Mouse (Mus musculus) ES-E14 (cell line): ENCODE results near the gene Ltbp1. TPM values are rescaled to one million over a fixed set of nuclear protein-coding genes. Genes with fewer than 3 reads are reported as not detected.

Source experiments
- DNase-seq: peaks from one replicate; pipeline ENCODE4 v3.0.0-alpha.2; 2013; ENCODE audit warnings: low read depth, low spot score
- H3K27ac ChIP-seq: 2 replicates; pipeline ENCODE4 v1.5.1; 2012; ENCODE audit warnings: low read depth, mild to moderate bottlenecking, low read length, moderate library complexity, mixed read lengths; ENCODE audit not compliant: poor library complexity, insufficient read depth, severe bottlenecking
- H3K36me3 ChIP-seq: 2 replicates; pipeline ENCODE4 v1.6.1; 2012; ENCODE audit warnings: mild to moderate bottlenecking, low read length, moderate library complexity, mixed read lengths; ENCODE audit not compliant: control insufficient read depth, poor library complexity, insufficient read depth, severe bottlenecking
- H3K4me1 ChIP-seq, 2 experiments: fragments of 150-350 bp in 1 of 2; sonication (generic) in 1 of 2; 2 replicates each; pipeline ENCODE4 v1.6.1; 2012; ENCODE audit warnings: low read length in 2 of 2, mild to moderate bottlenecking in 1 of 2, mixed read lengths in 1 of 2; ENCODE audit not compliant: control insufficient read depth in 2 of 2, insufficient read depth in 2 of 2, poor library complexity in 1 of 2
- H3K4me3 ChIP-seq, 2 experiments: fragments of 150-350 bp in 1 of 2; sonication (generic) in 1 of 2; 2 replicates each; pipeline ENCODE4 v1.5.1; 2012; ENCODE audit warnings: low read length in 2 of 2, low read depth in 1 of 2, mild to moderate bottlenecking in 1 of 2, mixed read lengths in 1 of 2; ENCODE audit not compliant: insufficient read depth in 1 of 2, poor library complexity in 1 of 2, severe bottlenecking in 1 of 2
- H3K9ac ChIP-seq: 2 replicates; pipeline ENCODE4 v1.6.1; 2012; ENCODE audit warnings: low read depth, mild to moderate bottlenecking, low read length, mixed read lengths; ENCODE audit not compliant: poor library complexity, insufficient read depth, severe bottlenecking
- H3K9me3 ChIP-seq: fragments of 150-350 bp; sonication (generic); 2 replicates; pipeline ENCODE4 v1.6.1; 2012; ENCODE audit warnings: low read depth, mild to moderate bottlenecking, low read length; ENCODE audit not compliant: control insufficient read depth, insufficient read depth
- CHD2 ChIP-seq: IDR thresholded peaks from 2 replicates; pipeline ENCODE4 v1.6.1; 2014; ENCODE audit warnings: mild to moderate bottlenecking, low read depth, low read length, inconsistent platforms
- HCFC1 ChIP-seq: IDR thresholded peaks from 2 replicates; pipeline ENCODE4 v1.6.1; 2012; ENCODE audit warnings: low read length, inconsistent platforms, borderline replicate concordance; ENCODE audit not compliant: insufficient read depth
- MAFK ChIP-seq: IDR thresholded peaks from 2 replicates; pipeline ENCODE4 v1.6.1; 2014; ENCODE audit warnings: mild to moderate bottlenecking, low read depth, low read length, inconsistent platforms; ENCODE audit not compliant: insufficient read depth
- ZC3H11A ChIP-seq: IDR thresholded peaks from 2 replicates; pipeline ENCODE4 v1.6.1; 2012; ENCODE audit warnings: low read depth, mild to moderate bottlenecking, inconsistent platforms, low read length, borderline replicate concordance
- ZNF384 ChIP-seq: IDR thresholded peaks from 2 replicates; pipeline ENCODE4 v1.6.1; 2012; ENCODE audit warnings: low read depth, low read length, inconsistent platforms
- in situ Hi-C, 2 experiments: fragments of 600-800 bp; cut with MboI; formaldehyde crosslinking; loops; one replicate each; pipeline ENCODE4 v1.15.1; 2025; ENCODE audit warnings: low sequenced_read_pairs in 2 of 2, inconsistent platforms in 1 of 2; ENCODE audit not compliant: unreplicated experiment in 2 of 2
- total RNA-seq: library from RNA; depleted of rRNA; stranded (reverse); fragments of 300-350 nt; gene quantifications from 2 replicates; pipeline ENCODE4 v1.2.3, GENCODE M21; 2012

The Ltbp1 gene
- total RNA-seq, 1 experiment = 25.2 TPM

GRCm38 (mm10) chr17:75300908-75301307 is 295.5 kb downstream of the Ltbp1 start:
- DNase-seq = no peak

GRCm38 (mm10) chr17:75304807-75305420 is 299.5 kb downstream of the Ltbp1 start:
- H3K4me1 ChIP-seq = no peaks in the 10 kb centered on the region
- no peak overlapping the region for H3K9ac ChIP-seq
- no peaks in the 10 kb centered on the region for H3K36me3 ChIP-seq
- no peak overlapping the region for H3K4me3 ChIP-seq
- no peaks in the 10 kb centered on the region for H3K9me3 ChIP-seq
- no peak overlapping the region for H3K27ac ChIP-seq
- in situ Hi-C loops = no loop called here
- no peak for DNase-seq
- TF ChIP-seq ZNF384 (no peak), CHD2 (no peak), ZC3H11A (no peak), HCFC1 (no peak), MAFK (no peak)

More at GRCm38 (mm10) chr17:75300908-75301307, 295.5 kb downstream of the Ltbp1 start:
- no peaks in the 10 kb centered on the region for H3K9me3 ChIP-seq
- H3K9ac ChIP-seq = no peak overlapping the region
- H3K4me1 ChIP-seq = no peaks in the 10 kb centered on the region
- no peak for TF ChIP-seq CHD2
- TF ChIP-seq MAFK = no peak
- no peak for TF ChIP-seq ZC3H11A
- no peak for TF ChIP-seq ZNF384
- no peak for TF ChIP-seq HCFC1
- in situ Hi-C loops = no loop called here
- H3K36me3 ChIP-seq = no peaks in the 10 kb centered on the region
- no peak overlapping the region for H3K27ac ChIP-seq
- no peak overlapping the region for H3K4me3 ChIP-seq

GRCm38 (mm10) chr17:75305714-75306113 is 300.3 kb downstream of the Ltbp1 start:
- TF ChIP-seq CHD2 (no peak), ZNF384 (no peak), MAFK (no peak), HCFC1 (no peak)
- H3K36me3 ChIP-seq = no peaks in the 10 kb centered on the region
- H3K27ac ChIP-seq = no peak overlapping the region
- H3K4me1 ChIP-seq = no peaks in the 10 kb centered on the region
- in situ Hi-C loops = no loop called here
- no peak overlapping the region for H3K4me3 ChIP-seq
- no peak for DNase-seq
- H3K9me3 ChIP-seq = no peaks in the 10 kb centered on the region
- no peak overlapping the region for H3K9ac ChIP-seq

GRCm38 (mm10) chr17:75307070-75308011 is 302.0 kb downstream of the Ltbp1 start:
- in situ Hi-C loops = no loop called here
- no peaks in the 10 kb centered on the region for H3K9me3 ChIP-seq
- H3K36me3 ChIP-seq = no peaks in the 10 kb centered on the region
- TF ChIP-seq ZNF384 (no peak), ZC3H11A (no peak)
- no peaks in the 10 kb centered on the region for H3K4me1 ChIP-seq
- no peak overlapping the region for H3K27ac ChIP-seq
- DNase-seq = no peak
- no peak overlapping the region for H3K4me3 ChIP-seq
- no peak overlapping the region for H3K9ac ChIP-seq

GRCm38 (mm10) chr17:75317106-75317505 is 311.7 kb downstream of the Ltbp1 start:
- H3K9ac ChIP-seq = no peak overlapping the region
- in situ Hi-C loops = no loop called here
- H3K9me3 ChIP-seq = no peaks in the 10 kb centered on the region
- H3K36me3 ChIP-seq = no peaks in the 10 kb centered on the region
- TF ChIP-seq ZC3H11A = no peak
- no peak for TF ChIP-seq CHD2
- no peak for TF ChIP-seq ZNF384
- no peak for TF ChIP-seq MAFK
- no peak for TF ChIP-seq HCFC1
- no peaks in the 10 kb centered on the region for H3K4me1 ChIP-seq
- DNase-seq = no peak
- H3K4me3 ChIP-seq = no peak overlapping the region
- no peak overlapping the region for H3K27ac ChIP-seq
